Mouse (Mus musculus) thymus, adult 2 months (tissue): Measurements from ENCODE around the gene Sox6. TPM values are rescaled to one million over a fixed set of nuclear protein-coding genes. Genes with fewer than 3 reads are reported as not detected.

Experiments used
- DNase-seq: peaks from one replicate; pipeline ENCODE4 v3.0.0; 2021
- H3K27ac ChIP-seq: fragments of 200-500 bp; 2 replicates; pipeline ENCODE4 v1.5.1; 2012; ENCODE audit warnings: low read length, control low read depth; ENCODE audit not compliant: control insufficient read depth, insufficient read depth
- H3K27me3 ChIP-seq: fragments of 200-500 bp; 2 replicates; pipeline ENCODE4 v1.6.1; 2012; ENCODE audit warnings: mild to moderate bottlenecking, low read length, moderate library complexity, mixed read lengths; ENCODE audit not compliant: control insufficient read depth, insufficient read depth
- H3K36me3 ChIP-seq: fragments of 200-500 bp; 2 replicates; pipeline ENCODE4 v1.6.1; 2012; ENCODE audit warnings: mild to moderate bottlenecking, low read length, moderate library complexity; ENCODE audit not compliant: control insufficient read depth, insufficient read depth
- H3K4me1 ChIP-seq: fragments of 200-500 bp; replicated peaks from 2 replicates; pipeline ENCODE4 v1.6.1; 2012; ENCODE audit warnings: low read length; ENCODE audit not compliant: control insufficient read depth, insufficient read depth
- H3K4me3 ChIP-seq: fragments of 200-500 bp; 2 replicates; pipeline ENCODE4 v1.5.1; 2012; ENCODE audit warnings: mild to moderate bottlenecking, low read length, control low read depth, moderate library complexity; ENCODE audit not compliant: control insufficient read depth, insufficient read depth
- CTCF ChIP-seq: fragments of 200-500 bp; IDR thresholded peaks from 2 replicates; pipeline ENCODE4 v1.5.1; 2012; ENCODE audit warnings: mild to moderate bottlenecking, control low read depth, low read length, moderate library complexity, borderline replicate concordance; ENCODE audit not compliant: control insufficient read depth, poor library complexity, insufficient read depth; ENCODE audit errors: extremely low read depth
- POLR2A ChIP-seq: fragments of 200-500 bp; IDR thresholded peaks from 2 replicates; pipeline ENCODE4 v1.6.1; 2012; ENCODE audit warnings: mild to moderate bottlenecking, low read length, control low read depth, moderate library complexity; ENCODE audit not compliant: control insufficient read depth, poor library complexity, insufficient read depth; ENCODE audit errors: extremely low read depth
- WGBS: fragments of 180-500 bp; shearing (Covaris S2); methylation state at CpG from one replicate; pipeline ENCODE4 v1.1.7; 2018; 5-methylcytosine and 5-hydroxymethylcytosine counted together
- polyA plus RNA-seq: library from polyadenylated mRNA; depleted of rRNA; stranded (reverse); fragments of >200 nt; gene quantifications from 2 replicates; pipeline ENCODE4 v1.2.3, GENCODE M21; 2012

The Sox6 gene
- polyA plus RNA-seq, 1 experiment, result 2.1 TPM

GRCm38 (mm10) chr7:115646696-115647095 is 391.9 kb downstream of the Sox6 start:
- TF ChIP-seq POLR2A (no peak), CTCF (no peak)
- no peak overlapping the region for H3K4me3 ChIP-seq
- no peaks in the 10 kb centered on the region for H3K4me1 ChIP-seq
- H3K36me3 ChIP-seq, result no peaks in the 10 kb centered on the region
- H3K27ac ChIP-seq, result no peak overlapping the region
- DNase-seq, result no peak
- H3K27me3 ChIP-seq, result no peaks in the 10 kb centered on the region

GRCm38 (mm10) chr7:115645971-115646447 is 392.6 kb downstream of the Sox6 start:
- H3K27ac ChIP-seq, result no peak overlapping the region
- no peaks in the 10 kb centered on the region for H3K27me3 ChIP-seq
- H3K4me1 ChIP-seq, result no peaks in the 10 kb centered on the region
- H3K4me3 ChIP-seq, result no peak overlapping the region
- no peak for DNase-seq
- WGBS, result 88% methylated on average over 5 of the region's 5 CpGs
- no peak for TF ChIP-seq CTCF
- TF ChIP-seq POLR2A, result no peak
- no peaks in the 10 kb centered on the region for H3K36me3 ChIP-seq

GRCm38 (mm10) chr7:115645272-115645970 is 393.2 kb downstream of the Sox6 start:
- Histone ChIP-seq H3K36me3 (no peaks in the 10 kb centered on the region), H3K4me3 (no peak overlapping the region), H3K27ac (no peak overlapping the region), H3K4me1 (no peaks in the 10 kb centered on the region), H3K27me3 (no peaks in the 10 kb centered on the region)
- DNase-seq, result no peak
- WGBS, result 94% methylated on average over 1 of the region's 1 CpGs
- TF ChIP-seq POLR2A (no peak), CTCF (no peak)

- no peak overlapping the region for H3K4me3 ChIP-seq
- 98% methylated on average over 3 of the region's 3 CpGs for WGBS
- no peak overlapping the region for H3K27ac ChIP-seq
- no peaks in the 10 kb centered on the region for H3K27me3 ChIP-seq
- no peaks in the 10 kb centered on the region for H3K4me1 ChIP-seq
- no peak for DNase-seq
- no peaks in the 10 kb centered on the region for H3K36me3 ChIP-seq
- TF ChIP-seq POLR2A (no peak), CTCF (no peak)
These were observed 407.9 kb downstream of the Sox6 start for GRCm38 (mm10) chr7:115630691-115631090.

- H3K4me1 ChIP-seq, result no peaks in the 10 kb centered on the region
- no peak for DNase-seq
- WGBS, result 96% methylated on average over 4 of the region's 4 CpGs
- H3K36me3 ChIP-seq, result no peaks in the 10 kb centered on the region
- no peak overlapping the region for H3K4me3 ChIP-seq
- no peaks in the 10 kb centered on the region for H3K27me3 ChIP-seq
- TF ChIP-seq POLR2A (no peak), CTCF (no peak)
- H3K27ac ChIP-seq, result no peak overlapping the region
These were observed 408.3 kb downstream of the Sox6 start for GRCm38 (mm10) chr7:115630287-115630686.

GRCm38 (mm10) chr7:115628766-115629165 is 409.8 kb downstream of the Sox6 start:
- TF ChIP-seq CTCF, result no peak
- no peak for TF ChIP-seq POLR2A
- WGBS, result 94% methylated on average over 1 of the region's 1 CpGs
- DNase-seq, result no peak
- no peak overlapping the region for H3K4me3 ChIP-seq
- H3K27ac ChIP-seq, result no peak overlapping the region
- H3K4me1 ChIP-seq, result no peaks in the 10 kb centered on the region
- no peaks in the 10 kb centered on the region for H3K36me3 ChIP-seq
- H3K27me3 ChIP-seq, result no peaks in the 10 kb centered on the region

GRCm38 (mm10) chr7:115625956-115626355 is 412.6 kb downstream of the Sox6 start:
- Histone ChIP-seq H3K4me3 (no peak overlapping the region), H3K27me3 (no peaks in the 10 kb centered on the region), H3K4me1 (no peaks in the 10 kb centered on the region), H3K36me3 (no peaks in the 10 kb centered on the region), H3K27ac (no peak overlapping the region)
- WGBS, result 92% methylated on average over 4 of the region's 4 CpGs
- TF ChIP-seq POLR2A, result no peak
- TF ChIP-seq CTCF, result no peak
- DNase-seq, result no peak
